Comparison of ENCODE assay signal across 8 mouse cellular contexts in genomic region chr13:91371596-91371987, GRCm38 (mm10).
DNase-seq lines count a peak whose midpoint lies in the region; ATAC-seq and TF ChIP-seq lines count a peak whose summit lies in the region.

No protein-coding gene starts in this region.

- no peak; the same call in 1 of the 2 replicates for ATAC-seq in kidney, embryonic 15.5 days (replicated peaks; ENCODE audit: low FRiP score)
- 0 out of 2 replicates have a peak, but pooled peaks have one; percentile 0 for ATAC-seq in hindbrain, embryonic 16.5 days
- peak; percentile 3; the same call in 1 of the 2 replicates for ATAC-seq in midbrain, embryonic 14.5 days (ENCODE audit: low FRiP score, low TSS enrichment)

- H3K27ac ChIP-seq in kidney, embryonic 15.5 days = peak overlapping the region; percentile 100
- peak overlapping the region; percentile 63 for H3K27ac ChIP-seq in cortical plate, adult 2 months (ENCODE audit: insufficient read depth, low read length)
- peak overlapping the region; percentile 97 for H3K27ac ChIP-seq in hindbrain, embryonic 16.5 days (ENCODE audit: low read depth, low read length)
- peak overlapping the region; percentile 85 for H3K27ac ChIP-seq in midbrain, embryonic 14.5 days (replicated peaks; ENCODE audit: low read depth, low read length)

- DNase-seq in kidney, postnatal 25 days = no peak
- no peak for DNase-seq in midbrain, embryonic 14.5 days
- no peak for DNase-seq in cerebellum, postnatal 4 days (ENCODE audit: low spot score in 2 of 2)
- DNase-seq in frontal cortex, postnatal 36 days (ENCODE audit: low spot score in 2 of 2) = no peak
- no peak for DNase-seq in thymus, adult 18-20 months

- no peaks in the 10 kb centered on the region for H3K9me3 ChIP-seq in kidney, embryonic 15.5 days (replicated peaks)
- no peaks in the 10 kb centered on the region for H3K9me3 ChIP-seq in hindbrain, embryonic 16.5 days (ENCODE audit: control insufficient read depth, low read length)
- no peaks in the 10 kb centered on the region for H3K9me3 ChIP-seq in midbrain, embryonic 14.5 days (ENCODE audit: control insufficient read depth, low read length)

- no peaks in the 10 kb centered on the region for H3K36me3 ChIP-seq in kidney, embryonic 15.5 days
- no peaks in the 10 kb centered on the region for H3K36me3 ChIP-seq in hindbrain, embryonic 16.5 days (ENCODE audit: control insufficient read depth, insufficient read depth, low read length)
- no peaks in the 10 kb centered on the region for H3K36me3 ChIP-seq in midbrain, embryonic 14.5 days (ENCODE audit: control insufficient read depth, insufficient read depth, low read length)

- no peak for TF ChIP-seq CTCF in cortical plate, adult 2 months (IDR thresholded peaks at IDR 0.05; ENCODE audit: extremely low read depth, insufficient read depth, low read length)

- peak overlapping the region; percentile 85 for H3K4me2 ChIP-seq in kidney, embryonic 15.5 days
- peak overlapping the region; percentile 85 for H3K4me2 ChIP-seq in hindbrain, embryonic 16.5 days (ENCODE audit: low read length)
- H3K4me2 ChIP-seq in midbrain, embryonic 14.5 days (ENCODE audit: low read length) = peak overlapping the region; percentile 62

- H3K4me3 ChIP-seq in kidney, embryonic 15.5 days (replicated peaks) = peak overlapping the region; percentile 46
- H3K4me3 ChIP-seq in cortical plate, adult 2 months (ENCODE audit: insufficient read depth, low read length) = peak overlapping the region; percentile 16; the same call in 1 of the 2 replicates
- peak overlapping the region; percentile 43; the same call in 1 of the 2 replicates for H3K4me3 ChIP-seq in hindbrain, embryonic 16.5 days (ENCODE audit: low read length)
- H3K4me3 ChIP-seq in midbrain, embryonic 14.5 days (replicated peaks; ENCODE audit: low read depth, low read length) = peak overlapping the region; percentile 33

- peaks cover 51% of the 10 kb centered on the region for H3K4me1 ChIP-seq in kidney, embryonic 15.5 days
- H3K4me1 ChIP-seq in cortical plate, adult 2 months (ENCODE audit: control insufficient read depth, insufficient read depth, low read length) = peaks cover 7% of the 10 kb centered on the region
- peaks cover 39% of the 10 kb centered on the region for H3K4me1 ChIP-seq in hindbrain, embryonic 16.5 days (ENCODE audit: control insufficient read depth, insufficient read depth, low read depth, low read length)
- peaks cover 55% of the 10 kb centered on the region for H3K4me1 ChIP-seq in midbrain, embryonic 14.5 days (ENCODE audit: control insufficient read depth, insufficient read depth, low read length)

- no peak for TF ChIP-seq POLR2A in cortical plate, adult 2 months (IDR thresholded peaks at IDR 0.05; ENCODE audit: extremely low read depth, insufficient read depth, low read length)

- no peaks in the 10 kb centered on the region for H3K27me3 ChIP-seq in kidney, embryonic 15.5 days
- no peaks in the 10 kb centered on the region for H3K27me3 ChIP-seq in hindbrain, embryonic 16.5 days (replicated peaks; ENCODE audit: control insufficient read depth, insufficient read depth, low read length)
- H3K27me3 ChIP-seq in midbrain, embryonic 14.5 days (ENCODE audit: control insufficient read depth, insufficient read depth, low read length) = no peaks in the 10 kb centered on the region

- H3K9ac ChIP-seq in kidney, embryonic 15.5 days = no peak overlapping the region; the same call in 1 of the 2 replicates
- H3K9ac ChIP-seq in hindbrain, embryonic 16.5 days (ENCODE audit: low read depth, low read length) = peak overlapping the region; percentile 56
- no peak overlapping the region; the same call in 1 of the 2 replicates for H3K9ac ChIP-seq in midbrain, embryonic 14.5 days (replicated peaks; ENCODE audit: low read length)

- 34% methylated on average over 2 of the region's 2 CpGs for WGBS in kidney, embryonic 15.5 days
- 21% methylated on average over 2 of the region's 2 CpGs for WGBS in hindbrain, embryonic 16.5 days
- 22% methylated on average over 2 of the region's 2 CpGs for WGBS in midbrain, embryonic 14.5 days
